Mouse (Mus musculus): ENCODE results near the gene Ugdh. TPM values are rescaled to one million over a fixed set of nuclear protein-coding genes. Genes with fewer than 3 reads are reported as not detected.

Gene Ugdh
- polyA plus RNA-seq, 1 experiment: 0.05 TPM

- Histone ChIP-seq H3K4me1 (ENCODE audit: control insufficient read depth) (no peaks in the 10 kb centered on the region; the same call in 1 of the 2 replicates), H3K27me3 (ENCODE audit: control insufficient read depth) (no peaks in the 10 kb centered on the region), H3K9me3 (ENCODE audit: control insufficient read depth, low read length) (no peaks in the 10 kb centered on the region), H3K36me3 (ENCODE audit: control insufficient read depth) (peaks cover 2% of the 10 kb centered on the region; the same call in 1 of the 2 replicates), H3K4me3 (replicated peaks) (no peak overlapping the region)
- TF ChIP-seq TAL1 (IDR thresholded peaks at IDR 0.05; ENCODE audit: low read length) (no peak), GATA1 (IDR thresholded peaks at IDR 0.05; ENCODE audit: low read length) (no peak)
Observed at GRCm38 (mm10) chr5:65460361-65460760, 24.6 kb upstream of the Ugdh start.

GRCm38 (mm10) chr5:65459454-65459853 lies 23.7 kb upstream of the Ugdh start:
- TF ChIP-seq GATA1 (IDR thresholded peaks at IDR 0.05; ENCODE audit: low read length) (no peak), TAL1 (IDR thresholded peaks at IDR 0.05; ENCODE audit: low read length) (no peak)

GRCm38 (mm10) chr5:65457846-65458245 lies 22.1 kb upstream of the Ugdh start:
- H3K27me3 ChIP-seq (ENCODE audit: control insufficient read depth): no peaks in the 10 kb centered on the region
- TF ChIP-seq TAL1 (IDR thresholded peaks at IDR 0.05; ENCODE audit: low read length) (no peak), GATA1 (IDR thresholded peaks at IDR 0.05; ENCODE audit: low read length) (no peak)
- H3K4me1 ChIP-seq (ENCODE audit: control insufficient read depth): no peaks in the 10 kb centered on the region; the same call in 1 of the 2 replicates
- peaks cover 2% of the 10 kb centered on the region; the same call in 1 of the 2 replicates for H3K36me3 ChIP-seq (ENCODE audit: control insufficient read depth)
- no peak overlapping the region for H3K4me3 ChIP-seq (replicated peaks)
- H3K9me3 ChIP-seq (ENCODE audit: control insufficient read depth, low read length): no peaks in the 10 kb centered on the region

More at GRCm38 (mm10) chr5:65459454-65459853, 23.7 kb upstream of the Ugdh start:
- H3K27me3 ChIP-seq (ENCODE audit: control insufficient read depth): no peaks in the 10 kb centered on the region
- no peaks in the 10 kb centered on the region; the same call in 1 of the 2 replicates for H3K4me1 ChIP-seq (ENCODE audit: control insufficient read depth)
- H3K9me3 ChIP-seq (ENCODE audit: control insufficient read depth, low read length): no peaks in the 10 kb centered on the region
- no peak overlapping the region for H3K4me3 ChIP-seq (replicated peaks)
- peaks cover 2% of the 10 kb centered on the region; the same call in 1 of the 2 replicates for H3K36me3 ChIP-seq (ENCODE audit: control insufficient read depth)

- peaks cover 2% of the 10 kb centered on the region; the same call in 1 of the 2 replicates for H3K36me3 ChIP-seq (ENCODE audit: control insufficient read depth)
- no peak for TF ChIP-seq TAL1 (IDR thresholded peaks at IDR 0.05; ENCODE audit: low read length)
- TF ChIP-seq GATA1 (IDR thresholded peaks at IDR 0.05; ENCODE audit: low read length): no peak
- H3K27me3 ChIP-seq (ENCODE audit: control insufficient read depth): no peaks in the 10 kb centered on the region
- H3K4me3 ChIP-seq (replicated peaks): no peak overlapping the region
- H3K4me1 ChIP-seq (ENCODE audit: control insufficient read depth): no peaks in the 10 kb centered on the region; the same call in 1 of the 2 replicates
- no peaks in the 10 kb centered on the region for H3K9me3 ChIP-seq (ENCODE audit: control insufficient read depth, low read length)
Observed at GRCm38 (mm10) chr5:65457086-65457827, 21.5 kb upstream of the Ugdh start.

- Histone ChIP-seq H3K36me3 (ENCODE audit: control insufficient read depth) (peaks cover 2% of the 10 kb centered on the region; the same call in 1 of the 2 replicates), H3K9me3 (ENCODE audit: control insufficient read depth, low read length) (no peaks in the 10 kb centered on the region), H3K4me1 (ENCODE audit: control insufficient read depth) (no peaks in the 10 kb centered on the region; the same call in 1 of the 2 replicates), H3K27me3 (ENCODE audit: control insufficient read depth) (no peaks in the 10 kb centered on the region), H3K4me3 (replicated peaks) (no peak overlapping the region)
- TF ChIP-seq GATA1 (IDR thresholded peaks at IDR 0.05; ENCODE audit: low read length): no peak
- no peak for TF ChIP-seq TAL1 (IDR thresholded peaks at IDR 0.05; ENCODE audit: low read length)
Observed at GRCm38 (mm10) chr5:65454771-65455170, 19.0 kb upstream of the Ugdh start.

GRCm38 (mm10) chr5:65448941-65449340 lies 13.2 kb upstream of the Ugdh start:
- no peaks in the 10 kb centered on the region for H3K27me3 ChIP-seq (ENCODE audit: control insufficient read depth)

GRCm38 (mm10) chr5:65447826-65448225 lies 12.1 kb upstream of the Ugdh start:
- H3K27me3 ChIP-seq (ENCODE audit: control insufficient read depth): no peaks in the 10 kb centered on the region
- no peaks in the 10 kb centered on the region; the same call in 1 of the 2 replicates for H3K36me3 ChIP-seq (ENCODE audit: control insufficient read depth)
- TF ChIP-seq TAL1 (IDR thresholded peaks at IDR 0.05; ENCODE audit: low read length) (no peak), GATA1 (IDR thresholded peaks at IDR 0.05; ENCODE audit: low read length) (no peak)
- H3K9me3 ChIP-seq (ENCODE audit: control insufficient read depth, low read length): no peaks in the 10 kb centered on the region
- H3K4me3 ChIP-seq (replicated peaks): no peak overlapping the region
- peaks cover 2% of the 10 kb centered on the region; the same call in 1 of the 2 replicates for H3K4me1 ChIP-seq (ENCODE audit: control insufficient read depth)

More at GRCm38 (mm10) chr5:65448941-65449340, 13.2 kb upstream of the Ugdh start:
- Histone ChIP-seq H3K9me3 (ENCODE audit: control insufficient read depth, low read length) (no peaks in the 10 kb centered on the region), H3K36me3 (ENCODE audit: control insufficient read depth) (no peaks in the 10 kb centered on the region; the same call in 1 of the 2 replicates), H3K4me1 (ENCODE audit: control insufficient read depth) (no peaks in the 10 kb centered on the region), H3K4me3 (replicated peaks) (no peak overlapping the region)
- TF ChIP-seq GATA1 (IDR thresholded peaks at IDR 0.05; ENCODE audit: low read length) (no peak), TAL1 (IDR thresholded peaks at IDR 0.05; ENCODE audit: low read length) (no peak)

GRCm38 (mm10) chr5:65446756-65447155 lies 11.0 kb upstream of the Ugdh start:
- no peak for TF ChIP-seq TAL1 (IDR thresholded peaks at IDR 0.05; ENCODE audit: low read length)
- no peak for TF ChIP-seq GATA1 (IDR thresholded peaks at IDR 0.05; ENCODE audit: low read length)

GRCm38 (mm10) chr5:65444981-65445380 lies 9.2 kb upstream of the Ugdh start:
- Histone ChIP-seq H3K9me3 (ENCODE audit: control insufficient read depth, low read length) (no peaks in the 10 kb centered on the region), H3K4me1 (ENCODE audit: control insufficient read depth) (peaks cover 4% of the 10 kb centered on the region; the same call in 1 of the 2 replicates), H3K27me3 (ENCODE audit: control insufficient read depth) (no peaks in the 10 kb centered on the region; the same call in 1 of the 2 replicates), H3K36me3 (ENCODE audit: control insufficient read depth) (no peaks in the 10 kb centered on the region; the same call in 1 of the 2 replicates), H3K4me3 (replicated peaks) (no peak overlapping the region)
- no peak for TF ChIP-seq GATA1 (IDR thresholded peaks at IDR 0.05; ENCODE audit: low read length)
- no peak for TF ChIP-seq TAL1 (IDR thresholded peaks at IDR 0.05; ENCODE audit: low read length)

More at GRCm38 (mm10) chr5:65446756-65447155, 11.0 kb upstream of the Ugdh start:
- Histone ChIP-seq H3K27me3 (ENCODE audit: control insufficient read depth) (no peaks in the 10 kb centered on the region), H3K4me1 (ENCODE audit: control insufficient read depth) (peaks cover 2% of the 10 kb centered on the region; the same call in 1 of the 2 replicates), H3K4me3 (replicated peaks) (no peak overlapping the region), H3K36me3 (ENCODE audit: control insufficient read depth) (no peaks in the 10 kb centered on the region; the same call in 1 of the 2 replicates), H3K9me3 (ENCODE audit: control insufficient read depth, low read length) (no peaks in the 10 kb centered on the region)

All from erythroblast, embryonic 14.5 days (primary cell).